Mouse (Mus musculus) naive thymus-derived CD4-positive, alpha-beta T cell, adult 2 months (primary cell): Measurements from ENCODE around the gene Hoxa3.

Experiments used
- DNase-seq: peaks from one replicate; pipeline ENCODE4 v3.0.0-alpha.2; 2011; ENCODE audit warnings: low read depth

The Hoxa3 gene

DNA sequence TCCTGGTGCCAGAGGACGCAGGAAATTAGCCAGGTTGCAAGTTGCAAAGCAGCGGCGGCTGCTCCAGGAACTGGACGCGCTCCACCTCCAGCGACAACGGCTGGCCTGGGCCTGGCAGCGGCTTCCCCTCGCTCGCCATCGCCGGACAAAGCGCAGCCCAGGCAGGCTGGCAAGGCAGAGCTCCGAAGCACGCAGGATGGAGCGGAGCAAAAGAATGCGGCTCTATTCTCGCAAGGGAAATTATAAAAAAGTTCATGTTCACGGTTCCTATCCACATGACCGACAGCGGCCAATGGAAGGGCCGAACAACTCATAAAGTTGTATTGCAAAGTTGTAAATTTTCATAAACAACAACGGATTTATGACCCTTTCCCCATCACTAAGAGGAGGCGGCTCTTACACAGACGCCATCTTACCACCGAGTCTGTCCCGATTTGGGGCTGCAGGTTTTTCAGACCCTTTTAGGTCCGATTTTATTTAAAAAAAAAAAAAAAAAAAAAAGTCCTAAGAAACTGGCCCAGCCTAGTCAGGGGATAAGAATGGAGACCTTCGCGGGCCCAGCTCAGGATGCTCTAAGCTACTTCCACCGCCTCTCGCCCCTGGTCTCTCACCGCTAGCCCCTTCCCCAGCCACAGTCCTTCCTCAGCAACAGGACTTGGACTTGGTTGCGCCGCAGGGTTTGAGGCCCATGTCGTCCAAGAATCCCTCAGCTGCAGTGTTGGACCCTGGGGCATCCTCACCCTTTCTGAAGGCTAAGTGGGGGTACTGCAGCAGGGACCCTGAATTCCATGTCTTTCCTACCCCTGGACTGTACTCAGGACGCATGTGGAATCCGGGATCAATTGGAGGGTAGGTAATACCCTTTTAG, at the start of gene Hoxa3, which contains the start of gene Gm28308:
Gene Hoxa3 (minus strand): TSS at position 218 of the 868 bp plus-strand sequence.
Gene Gm28308 (minus strand): TSS at position 221 of the 868 bp plus-strand sequence.
- peak; percentile 15 for DNase-seq

DNA sequence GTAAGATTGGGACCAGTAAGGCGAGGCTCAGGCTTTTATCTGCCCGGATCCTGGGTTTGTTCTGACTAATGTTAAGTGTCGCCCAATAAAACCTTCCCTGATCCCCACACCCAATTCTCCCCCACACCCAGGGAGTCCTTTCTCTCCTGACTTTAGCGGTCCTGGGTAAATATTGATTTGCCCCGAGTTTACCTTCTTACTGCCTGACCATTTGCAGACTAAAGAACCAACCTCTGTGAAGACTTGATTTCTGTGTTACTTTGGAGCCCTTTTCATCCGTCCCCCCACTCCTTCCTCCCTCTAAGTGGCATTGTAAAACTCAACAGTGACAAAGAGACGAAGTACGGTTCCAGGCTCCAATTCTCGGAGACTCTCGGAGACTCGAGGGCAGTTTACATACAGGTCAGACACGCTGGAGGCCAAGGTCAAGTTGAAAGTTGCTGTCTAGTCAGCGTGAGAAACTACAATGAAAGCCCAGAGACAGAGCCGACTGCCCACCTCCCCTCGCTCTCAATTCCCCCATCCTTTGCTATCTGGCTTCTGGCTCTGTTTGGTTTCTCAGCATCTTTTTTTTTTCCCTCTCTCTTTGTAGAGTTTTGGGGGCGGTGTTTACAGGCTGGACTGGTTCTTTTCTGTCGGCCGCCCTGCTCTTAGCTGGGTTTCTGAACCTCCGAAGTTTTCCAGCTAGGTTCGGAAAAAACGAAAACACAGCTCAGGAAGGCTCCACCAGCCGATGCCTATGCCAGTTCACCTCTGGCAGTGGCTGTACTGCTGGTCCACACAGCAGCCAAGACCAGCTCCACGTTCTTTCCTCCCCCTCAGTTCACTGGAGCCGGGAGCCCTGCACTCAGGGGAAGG, 49.6 kb upstream of the Hoxa3 start:
- peak; percentile 17 for DNase-seq

DNA sequence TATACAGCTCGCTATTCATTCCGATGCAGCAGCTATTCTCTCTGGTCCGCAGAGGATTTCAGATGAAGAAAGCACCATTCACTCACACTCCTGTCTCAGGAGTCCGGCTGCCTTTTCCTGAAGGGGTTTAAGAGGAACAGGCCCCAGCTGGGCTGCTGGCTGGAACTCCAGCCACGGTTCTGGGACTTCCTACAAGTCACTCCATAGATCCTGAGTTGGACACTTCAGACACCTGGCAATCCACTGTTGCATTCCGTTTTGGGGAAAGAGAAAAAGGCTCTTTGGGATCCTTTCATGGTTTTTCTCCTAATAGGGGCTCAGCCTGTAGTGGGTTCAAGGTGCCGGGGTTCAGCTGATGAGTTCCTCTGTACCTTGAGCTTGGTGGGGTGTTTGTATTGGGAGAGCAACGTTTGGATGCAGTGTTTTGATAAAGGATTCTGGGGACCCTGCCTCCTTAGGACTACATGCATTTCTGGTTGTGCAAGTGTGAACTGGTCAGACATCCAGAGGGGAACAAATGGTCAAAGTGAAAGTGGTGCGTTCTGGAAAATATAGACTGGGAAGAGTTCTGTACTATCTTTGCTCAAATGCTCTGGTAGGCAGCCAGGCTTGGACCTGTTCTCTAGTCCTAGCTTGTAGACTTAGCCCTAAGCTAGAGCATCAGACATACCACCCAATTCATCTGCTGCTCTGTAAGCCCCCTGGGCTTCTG, 48.8 kb upstream of the Hoxa3 start:
- DNase-seq: peak; percentile 34

DNA sequence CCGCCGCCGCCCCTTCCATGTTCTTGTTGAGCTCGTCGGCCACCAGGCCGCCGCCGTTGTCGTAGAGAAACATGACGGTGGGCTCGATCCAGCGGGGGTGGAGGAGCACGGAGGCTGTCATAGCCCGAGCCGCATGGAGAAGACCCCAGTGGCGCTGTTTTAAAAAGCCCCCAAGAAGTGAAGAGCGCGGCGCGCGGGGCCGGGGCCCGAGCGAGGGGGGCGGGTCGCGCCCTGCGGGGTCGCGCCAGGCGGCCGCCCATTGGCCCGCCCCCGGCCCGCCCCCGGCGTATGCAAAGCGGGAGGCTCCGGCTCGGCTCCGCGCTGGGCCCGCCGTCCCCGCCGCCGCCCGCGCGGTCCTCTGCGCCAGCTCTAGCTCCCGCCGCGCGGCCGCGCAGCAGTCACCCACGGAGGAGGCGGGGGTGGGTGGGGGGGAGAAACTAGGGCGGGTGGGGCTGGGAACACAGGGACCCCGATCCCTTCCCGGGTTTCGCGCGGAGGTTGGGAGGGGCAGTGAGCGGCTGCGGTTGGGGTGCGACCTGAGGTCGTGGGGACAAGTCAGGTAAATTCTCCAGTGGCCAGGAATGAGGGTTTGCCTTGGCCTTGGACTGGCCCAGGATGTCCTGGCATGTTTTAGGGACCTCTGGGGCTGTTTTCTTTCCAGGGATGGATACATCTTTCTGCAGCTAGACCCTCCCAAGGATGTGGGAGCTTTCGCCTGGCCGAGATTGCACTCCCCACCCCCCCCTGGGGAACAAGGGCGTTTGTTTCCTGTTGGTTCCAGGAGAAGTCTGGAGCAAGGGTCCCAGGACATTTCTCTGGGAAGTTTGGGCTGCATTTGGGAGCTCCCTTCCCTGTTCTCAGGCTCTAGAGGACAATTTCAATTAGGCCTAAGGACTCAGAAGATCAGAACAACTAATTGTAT, 47.8 kb upstream of the Hoxa3 start, which contains the start of gene Hoxa13:
Gene Hoxa13 (minus strand): TSS at position 227 of the 922 bp plus-strand sequence.
- peak; percentile 37 for DNase-seq

DNA sequence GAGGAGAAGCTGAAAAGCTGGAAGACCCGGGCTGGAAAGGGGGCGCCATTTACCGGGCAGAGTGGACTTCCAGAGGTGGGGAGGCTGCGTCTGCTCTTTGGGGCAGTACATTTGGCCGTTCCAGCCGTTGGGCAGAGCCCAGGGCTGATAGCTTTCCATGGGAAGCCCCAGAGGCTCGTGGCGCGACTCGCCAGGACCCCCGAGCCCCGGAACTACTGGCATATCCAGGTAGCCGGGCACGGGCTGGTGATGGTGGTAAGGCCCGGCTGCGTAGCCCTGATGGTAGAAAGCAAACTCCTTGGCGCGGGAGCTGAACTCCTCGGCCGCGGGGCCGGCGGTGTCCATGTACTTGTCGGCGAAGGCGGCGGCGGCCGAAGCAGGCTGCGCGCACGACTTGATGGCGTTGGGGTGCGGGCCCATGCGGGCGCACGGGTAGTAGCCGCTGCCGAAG, 46.7 kb upstream of the Hoxa3 start:
- DNase-seq: peak; percentile 40

DNA sequence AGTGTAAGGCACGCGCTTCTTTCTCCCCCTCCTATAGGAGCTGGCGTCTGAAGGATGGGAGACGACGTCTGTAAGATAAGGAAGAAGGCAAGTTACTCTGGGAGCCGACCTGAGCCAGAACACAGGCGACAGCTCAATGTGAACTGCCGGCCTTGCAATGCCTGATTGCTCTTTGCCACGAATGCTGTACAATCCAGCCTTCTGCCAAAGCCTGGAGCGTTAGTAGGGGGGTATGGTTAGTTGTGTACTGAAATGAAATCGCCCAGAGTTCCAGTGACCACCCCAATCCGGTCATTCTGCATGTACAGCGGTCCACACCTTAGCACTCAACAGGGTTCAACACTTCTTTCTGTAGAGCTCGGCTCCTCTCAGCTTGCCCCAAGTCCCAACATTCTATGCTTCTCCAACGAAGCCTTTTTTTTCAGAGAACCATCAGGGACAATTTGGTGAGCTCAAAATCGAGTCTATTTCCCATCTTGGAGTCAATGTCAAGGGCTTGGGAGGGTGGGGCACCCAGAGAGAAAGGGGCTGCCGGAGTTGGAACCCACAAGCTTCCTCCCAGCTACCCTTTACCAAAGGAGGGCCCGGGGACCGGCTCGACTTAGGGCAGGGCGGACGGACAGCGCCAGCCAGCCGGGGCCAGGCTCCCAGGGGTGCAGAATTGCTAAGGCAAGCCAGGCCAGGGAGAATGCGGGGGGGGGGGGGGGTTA, 46.1 kb upstream of the Hoxa3 start:
- DNase-seq: peak; percentile 41

DNA sequence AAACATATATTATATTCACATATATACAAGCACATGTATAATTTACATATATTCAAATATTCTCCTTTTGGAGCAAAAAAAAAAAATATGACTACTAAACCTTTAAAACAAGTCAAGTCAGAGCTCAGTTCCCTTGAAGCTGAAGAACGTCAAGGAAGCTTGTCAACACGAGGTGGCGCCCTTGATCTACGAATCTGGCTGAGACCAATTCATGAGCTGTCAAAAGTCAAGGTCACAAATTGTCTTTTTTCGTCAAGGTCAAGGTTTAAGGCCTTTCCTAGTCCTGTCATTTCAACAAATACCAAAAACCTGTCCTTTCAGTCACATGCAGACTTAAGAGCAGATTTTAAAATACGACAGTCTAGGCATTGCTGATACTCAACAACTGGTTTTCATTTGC, 43.8 kb upstream of the Hoxa3 start:
- DNase-seq: peak; percentile 89

DNA sequence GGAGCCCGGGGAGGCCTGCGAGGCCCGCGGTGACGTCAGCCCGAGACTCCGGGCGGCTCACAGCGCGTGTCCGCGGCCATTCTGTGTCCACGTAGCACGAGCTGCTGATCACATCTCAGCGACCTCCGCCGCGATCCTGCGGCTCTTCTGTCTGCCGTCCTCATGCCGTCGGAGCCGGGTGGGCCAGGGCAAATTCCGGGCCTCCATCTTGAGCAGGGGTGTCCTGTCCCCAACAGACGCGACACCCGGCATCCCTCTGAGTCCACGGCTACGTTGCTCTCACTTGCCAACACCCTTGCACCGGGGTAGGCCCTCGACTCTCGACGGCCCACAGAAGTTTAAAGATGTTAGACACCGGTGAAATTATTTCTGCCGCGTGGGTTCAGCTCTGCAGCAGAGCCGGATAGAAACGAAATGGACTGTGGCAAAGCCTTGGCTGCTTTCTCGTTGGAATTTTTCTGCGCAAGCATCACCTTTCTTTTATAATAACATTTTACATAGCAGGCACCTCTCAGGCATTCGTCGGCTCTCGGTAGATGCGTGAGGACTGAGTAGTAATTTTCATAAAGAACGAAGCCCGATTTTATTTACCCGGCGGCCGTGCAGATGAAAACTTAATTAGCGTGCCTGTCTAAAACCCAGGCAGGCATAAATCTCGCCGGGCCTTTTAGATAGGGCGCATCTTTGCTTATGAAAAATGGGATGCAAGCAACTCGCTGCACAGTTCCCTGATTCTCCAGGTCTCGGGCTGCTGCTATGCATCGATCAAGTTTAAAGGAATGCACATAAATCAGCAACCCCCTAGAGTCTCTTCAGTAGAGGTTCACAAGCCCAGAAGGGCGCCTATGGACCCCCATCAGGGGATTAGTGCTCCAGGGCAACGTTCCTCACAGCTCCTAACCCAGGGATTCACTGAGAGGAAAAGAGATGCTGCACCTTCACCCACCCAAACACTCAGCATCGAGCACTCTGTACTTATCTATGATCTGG, 40.7 kb upstream of the Hoxa3 start:
- DNase-seq: peak; percentile 58

DNA sequence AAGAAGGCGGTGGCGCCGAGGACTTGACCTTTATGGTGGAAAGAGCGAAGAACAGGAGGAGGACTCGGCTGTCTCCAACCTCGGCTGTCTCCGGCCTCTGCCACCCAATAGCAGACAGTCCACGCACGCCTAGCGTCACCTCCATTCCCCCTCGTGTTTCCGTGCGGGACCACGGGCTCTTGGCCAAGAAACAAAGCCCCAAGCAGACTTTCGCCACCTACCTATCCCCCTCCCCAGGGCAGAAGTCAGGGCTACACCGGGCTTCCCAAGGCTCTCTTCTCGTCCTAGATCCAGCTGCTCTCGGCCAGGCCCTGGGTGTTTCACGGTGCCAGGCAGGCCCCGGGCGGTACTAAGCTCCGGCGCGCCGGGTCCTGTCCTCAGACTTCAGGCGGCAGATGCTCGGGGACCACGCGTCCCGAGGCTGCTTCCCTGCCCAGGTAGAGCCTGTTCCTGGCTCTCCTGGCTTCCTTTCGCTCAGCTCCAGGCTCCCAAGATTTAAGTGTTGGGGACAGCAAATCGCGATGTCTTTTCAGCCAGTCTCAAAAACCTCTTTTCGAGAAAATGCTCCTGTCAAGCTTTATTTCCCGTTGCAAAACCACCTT, 39.7 kb upstream of the Hoxa3 start:
- DNase-seq: peak; percentile 51

DNA sequence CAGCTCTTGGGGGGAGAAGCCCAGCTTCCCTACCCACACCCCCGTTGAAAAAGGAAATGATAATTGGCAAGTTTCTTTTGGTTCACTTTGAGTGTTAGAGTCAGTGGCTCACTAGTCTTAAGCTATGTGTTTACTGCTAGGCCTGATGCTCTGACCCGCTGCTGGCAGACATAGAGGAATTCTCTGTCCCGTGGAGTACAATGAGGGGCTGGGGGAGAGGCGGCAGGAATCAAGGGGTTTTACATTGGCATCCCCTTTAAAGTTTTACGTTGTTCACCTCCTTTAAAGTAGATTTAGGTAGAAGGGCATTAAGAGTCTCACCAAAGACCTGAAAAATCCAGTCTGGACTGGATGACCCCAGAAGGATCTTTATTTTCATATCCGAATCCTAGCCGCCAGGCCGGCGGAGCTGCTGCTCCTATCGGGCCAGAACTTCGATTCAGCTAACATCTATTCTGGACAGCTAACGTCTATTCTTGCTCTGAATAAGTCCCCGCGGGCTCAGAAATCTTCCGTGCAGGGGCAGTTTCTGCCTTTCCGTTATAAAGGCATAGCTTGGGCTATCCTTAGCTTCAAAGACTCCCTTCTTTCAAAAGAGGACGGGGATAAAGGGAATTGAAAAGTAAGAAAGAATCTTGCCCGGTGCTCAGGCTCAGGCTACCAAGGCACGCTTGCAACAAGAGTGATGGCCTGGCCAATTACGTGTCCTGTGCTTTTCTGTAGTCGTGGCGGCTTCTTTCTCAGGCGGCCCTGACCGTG, 39.1 kb upstream of the Hoxa3 start:
- peak; percentile 34 for DNase-seq

DNA sequence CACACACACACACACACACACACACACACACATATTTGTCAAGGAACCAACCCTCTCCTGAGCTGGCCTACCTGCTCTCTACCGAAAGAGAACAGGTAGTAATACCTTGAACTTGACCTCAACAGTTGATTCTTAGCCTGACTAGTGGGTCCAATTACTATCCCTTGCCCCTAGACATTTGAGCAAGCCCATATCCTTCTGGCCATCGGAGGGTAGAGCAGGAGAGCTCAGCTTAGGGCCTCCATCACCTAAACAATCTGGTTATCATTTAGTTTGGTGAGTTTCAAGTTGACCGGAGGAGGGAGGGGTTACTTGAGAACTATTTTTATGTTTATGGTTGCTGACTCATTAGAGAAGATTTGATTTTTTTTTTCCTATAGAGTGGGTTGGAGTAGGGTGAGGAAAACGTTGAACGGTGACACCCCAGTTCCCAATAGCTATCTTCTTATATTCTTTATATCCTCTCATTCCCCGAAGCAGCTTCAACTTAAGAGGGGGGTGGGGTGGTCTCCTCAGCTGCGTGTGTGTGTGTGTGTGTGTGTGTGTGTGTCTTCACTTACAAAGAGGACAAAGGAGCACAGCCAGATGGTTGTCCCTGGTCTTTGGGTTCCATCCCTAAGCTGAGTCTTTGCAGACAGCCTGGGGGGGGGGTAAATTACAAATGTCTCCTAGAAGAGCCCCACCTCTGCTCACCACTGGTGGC, 38.2 kb upstream of the Hoxa3 start:
- peak; percentile 13 for DNase-seq

DNA sequence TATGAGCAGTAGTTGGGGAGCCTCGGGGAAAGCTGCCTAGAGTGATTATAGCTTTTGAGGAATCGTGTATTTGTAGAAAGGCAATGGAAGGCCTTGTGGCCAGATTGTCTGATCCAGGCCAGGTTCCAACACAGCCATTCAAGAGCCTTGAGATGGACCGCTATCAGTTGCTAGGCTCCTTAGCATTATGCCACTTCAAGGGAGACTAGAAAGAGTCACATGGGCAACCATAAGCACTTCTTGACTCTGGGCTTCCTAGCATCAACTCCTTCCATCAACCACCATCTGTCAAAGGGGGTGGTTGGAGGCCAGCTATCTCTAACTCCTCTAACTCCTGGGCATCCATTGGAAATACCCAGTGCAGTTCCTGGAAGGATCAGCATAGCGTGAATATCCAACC, 36.7 kb upstream of the Hoxa3 start:
- DNase-seq: peak; percentile 22

DNA sequence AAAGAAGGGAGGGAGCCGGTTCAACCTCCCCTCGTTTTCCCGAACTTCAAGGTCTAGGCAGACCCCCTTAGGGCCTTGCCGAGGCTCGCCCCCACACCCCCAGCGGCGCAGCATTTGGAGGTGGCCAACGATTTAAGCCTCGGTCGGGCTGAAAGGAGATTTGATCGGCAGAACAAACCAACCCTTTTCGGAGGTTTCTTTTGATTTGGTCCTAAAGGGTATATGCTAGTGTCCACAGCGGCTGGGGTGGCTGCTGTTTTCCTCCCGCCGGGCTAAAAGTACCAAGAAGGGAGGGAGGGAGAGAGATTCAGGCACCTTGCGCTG, 36.2 kb upstream of the Hoxa3 start:
- no peak for DNase-seq

DNA sequence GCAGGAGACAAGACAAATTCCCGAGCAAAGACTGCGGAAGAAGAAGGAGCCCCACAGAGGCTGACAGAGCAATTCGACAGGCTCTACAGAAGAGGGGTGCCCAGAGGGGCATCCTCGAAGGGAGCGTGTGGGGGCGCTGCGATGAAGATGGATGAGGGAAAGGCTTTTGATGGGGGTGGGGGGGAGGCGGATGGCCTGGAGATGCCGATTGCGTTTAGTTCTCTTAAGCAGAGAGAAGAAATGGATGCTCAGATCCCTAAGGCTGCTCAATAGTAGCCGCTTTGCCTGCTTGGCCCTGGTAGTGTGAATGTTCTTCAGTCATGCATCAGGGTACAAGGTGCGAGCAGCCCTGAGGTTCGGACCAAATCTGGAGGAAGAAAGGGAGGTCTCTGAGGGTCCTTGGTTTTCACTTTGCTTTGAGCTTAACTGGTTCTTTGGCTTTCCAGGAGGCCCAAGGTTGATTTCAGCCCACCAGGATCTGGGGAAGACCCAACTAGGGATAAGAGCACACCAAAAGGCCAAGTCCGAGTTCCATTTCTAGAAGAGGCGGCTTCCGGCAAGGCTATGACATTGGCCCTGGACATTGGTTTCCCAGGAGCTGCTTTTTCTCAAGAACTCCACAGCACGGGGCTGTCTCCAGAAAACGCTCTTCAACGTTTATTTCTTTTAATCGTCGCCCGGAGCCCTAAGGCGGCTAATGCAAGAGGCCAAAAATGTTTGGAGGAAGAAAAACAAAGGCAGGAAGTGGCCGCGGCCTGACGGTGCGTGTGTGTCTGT, 35.7 kb upstream of the Hoxa3 start:
- DNase-seq: peak; percentile 15

DNA sequence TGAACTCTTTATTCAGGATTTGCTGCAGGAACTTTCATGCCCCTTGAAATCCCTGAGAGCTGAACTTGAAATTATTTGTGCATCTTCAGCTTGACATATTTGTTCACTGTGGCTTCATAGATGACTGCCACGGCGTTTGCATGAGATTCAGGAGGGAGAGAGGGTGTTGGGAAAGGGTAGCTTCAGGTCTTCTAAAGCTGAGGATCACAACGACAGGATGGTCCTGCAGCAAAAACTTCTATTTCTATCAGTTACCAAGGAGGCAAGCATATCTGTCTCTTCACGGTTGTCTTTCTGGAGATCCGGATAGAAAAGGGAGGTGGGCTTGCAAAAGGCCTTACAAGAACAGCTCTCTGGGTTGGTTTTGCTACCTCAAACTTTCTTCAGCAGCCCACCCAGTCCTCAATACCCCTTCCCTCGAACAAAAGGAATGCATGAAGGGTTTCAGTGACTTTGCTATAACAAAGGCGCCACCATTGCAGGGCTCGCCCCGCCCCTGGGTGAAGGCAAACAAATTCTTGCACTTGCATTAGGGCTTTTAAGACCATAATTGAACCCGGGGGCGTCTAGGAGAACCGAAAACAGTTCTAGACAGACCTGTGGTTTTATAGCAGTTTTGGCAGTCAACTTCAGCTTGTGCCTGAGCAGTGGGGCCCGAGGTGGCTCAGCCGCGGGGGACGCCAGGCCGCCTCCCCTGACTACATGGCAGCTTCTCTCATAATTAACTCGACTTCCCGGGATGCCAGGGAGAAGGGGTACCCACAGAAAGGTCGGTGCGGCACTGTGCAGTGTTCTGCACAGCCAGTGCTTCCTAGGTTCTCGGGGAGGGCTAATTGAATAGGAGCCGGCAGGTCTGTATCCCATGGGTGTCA, 34.9 kb upstream of the Hoxa3 start:
- DNase-seq: peak; percentile 17

DNA sequence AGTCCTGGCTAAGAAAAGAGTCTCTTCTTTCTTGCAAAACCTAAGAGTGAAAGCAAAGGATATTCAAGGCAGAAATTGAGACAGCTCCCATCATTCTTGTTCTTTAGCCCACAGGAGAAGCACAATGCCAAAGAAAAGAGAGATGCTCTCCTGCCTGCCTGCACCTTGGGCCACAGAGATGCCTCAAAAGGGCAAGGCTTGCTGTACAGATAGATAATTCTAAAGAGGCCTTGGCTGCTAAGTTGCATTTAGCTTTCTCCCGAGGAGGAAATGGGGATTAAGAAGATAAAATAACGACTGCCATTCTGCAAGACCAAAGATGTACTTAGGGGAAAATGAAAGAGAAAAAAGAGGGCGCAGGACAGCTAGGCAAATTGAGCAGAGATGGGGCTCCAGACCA, 33.8 kb upstream of the Hoxa3 start:
- no peak for DNase-seq
